Mouse (Mus musculus) layer of hippocampus, adult 8-10 months (tissue): Measurements from ENCODE around the gene Gm10447. TPM values are rescaled to one million over a fixed set of nuclear protein-coding genes. Genes with fewer than 3 reads are reported as not detected.
A peak's percentile ranks its signal among the peaks of the same experiment; 100 is the strongest.

Experiments used
- DNase-seq, 2 experiments: peaks; one replicate each; pipeline ENCODE4 v3.0.0; 2022; ENCODE audit warnings: low spot score in 2 of 2
- total RNA-seq, 4 experiments: library from RNA; stranded (reverse); gene quantifications; 2 replicates each; pipeline ENCODE4 v1.2.4; 2022

Gene Gm10447
- total RNA-seq, 4 experiments from 2014 or later, result 0.12 to 0.33 (median 0.17) TPM

DNA sequence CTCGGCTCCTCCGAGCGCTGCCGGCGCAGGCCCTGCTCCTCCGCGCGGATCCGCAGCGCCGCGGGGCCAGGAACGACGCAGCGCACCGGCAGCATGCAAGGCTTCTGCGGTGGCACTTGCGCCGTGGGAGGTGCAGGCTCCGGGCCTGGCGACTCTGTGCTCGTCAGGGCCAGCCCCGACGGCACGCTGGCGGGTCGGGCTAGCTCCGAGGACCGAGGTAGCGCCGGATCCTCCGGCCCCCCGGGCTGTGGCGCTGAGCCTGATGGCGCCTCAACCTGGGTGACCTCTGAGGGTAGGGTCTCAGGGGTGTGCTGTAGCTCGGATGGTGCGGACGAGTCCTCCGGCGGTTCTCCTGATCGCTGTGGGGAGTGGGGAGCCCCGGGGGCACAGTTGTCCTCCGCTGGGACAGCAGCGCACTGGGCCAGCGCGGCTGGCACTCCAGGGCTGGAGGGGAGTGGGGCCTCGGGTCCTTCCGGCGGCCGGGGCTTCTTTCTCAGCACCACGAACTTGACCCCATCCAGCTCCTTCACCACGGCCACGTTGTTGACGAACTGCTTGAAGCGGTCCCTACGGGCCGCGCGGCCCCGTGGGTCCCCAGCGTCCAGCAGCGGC lies 22.4 kb upstream of the Gm10447 start:
- no peak for DNase-seq

GRCm38 (mm10) chr11:53478383-53479170 lies 21.7 kb upstream of the Gm10447 start:
- no peak for DNase-seq

GRCm38 (mm10) chr11:53477833-53478232 lies 20.9 kb upstream of the Gm10447 start:
- no peak for DNase-seq

GRCm38 (mm10) chr11:53475620-53476019 lies 18.7 kb upstream of the Gm10447 start:
- DNase-seq, result no peak

DNA sequence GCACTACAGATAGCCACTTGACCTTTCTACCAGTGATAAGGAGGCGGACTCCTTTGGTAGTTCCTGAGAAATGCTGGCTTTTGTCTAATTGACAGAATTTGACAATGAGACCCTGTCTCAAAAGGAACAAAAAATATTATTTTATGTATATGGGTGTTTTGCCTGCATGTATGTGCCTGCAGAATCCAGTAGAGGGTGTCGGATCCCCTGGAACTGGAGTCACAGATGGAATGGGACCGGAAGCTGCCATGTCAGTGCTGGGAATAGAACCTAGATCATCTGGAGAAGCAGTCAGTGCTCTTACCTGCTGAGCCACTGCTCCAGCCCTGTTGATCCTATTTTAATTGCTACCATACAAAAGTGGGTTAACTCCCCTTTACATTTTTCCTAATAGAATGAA lies 15.8 kb upstream of the Gm10447 start:
- DNase-seq, result no peak

DNA sequence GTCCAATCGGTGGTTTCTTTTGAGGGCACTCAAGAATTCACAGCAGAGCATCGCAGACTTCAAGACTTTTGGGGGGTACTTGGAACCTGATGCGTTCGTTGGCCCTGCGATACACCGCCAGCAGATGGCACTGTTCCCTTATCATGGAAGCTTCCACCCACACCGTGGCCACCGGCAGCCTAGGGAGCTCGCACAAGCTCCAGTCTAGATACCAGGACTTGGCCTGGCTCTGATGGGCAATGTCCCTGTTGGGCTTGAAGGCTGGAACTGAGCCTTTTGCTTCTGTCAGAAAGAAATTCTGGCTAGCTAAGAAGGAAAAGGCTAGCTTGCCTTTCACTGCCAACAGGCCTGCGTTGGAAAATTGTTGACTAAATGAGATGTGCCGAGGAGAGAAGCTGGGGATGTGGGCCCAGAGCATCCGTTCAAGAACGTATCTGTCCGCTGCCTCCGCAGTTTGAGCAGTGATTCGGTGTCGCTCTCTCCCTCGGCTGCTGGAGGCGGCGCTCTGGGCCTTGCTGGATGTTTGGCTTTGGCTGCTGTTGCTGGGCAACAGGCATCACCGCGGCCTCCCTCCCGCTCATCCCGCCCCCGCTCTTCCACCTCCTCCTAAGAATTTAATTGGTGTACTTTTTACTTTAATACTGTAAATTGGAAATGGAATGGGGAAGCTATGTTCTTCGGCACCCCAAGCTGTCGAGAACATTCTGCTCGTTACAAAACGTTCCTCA lies 13.2 kb upstream of the Gm10447 start, which contains the start of gene Gm9837:
Gene Gm9837, minus strand, starts transcription at position 512 of the 728 bp plus-strand sequence.
- DNase-seq, result peak; percentile 90 to 96

DNA sequence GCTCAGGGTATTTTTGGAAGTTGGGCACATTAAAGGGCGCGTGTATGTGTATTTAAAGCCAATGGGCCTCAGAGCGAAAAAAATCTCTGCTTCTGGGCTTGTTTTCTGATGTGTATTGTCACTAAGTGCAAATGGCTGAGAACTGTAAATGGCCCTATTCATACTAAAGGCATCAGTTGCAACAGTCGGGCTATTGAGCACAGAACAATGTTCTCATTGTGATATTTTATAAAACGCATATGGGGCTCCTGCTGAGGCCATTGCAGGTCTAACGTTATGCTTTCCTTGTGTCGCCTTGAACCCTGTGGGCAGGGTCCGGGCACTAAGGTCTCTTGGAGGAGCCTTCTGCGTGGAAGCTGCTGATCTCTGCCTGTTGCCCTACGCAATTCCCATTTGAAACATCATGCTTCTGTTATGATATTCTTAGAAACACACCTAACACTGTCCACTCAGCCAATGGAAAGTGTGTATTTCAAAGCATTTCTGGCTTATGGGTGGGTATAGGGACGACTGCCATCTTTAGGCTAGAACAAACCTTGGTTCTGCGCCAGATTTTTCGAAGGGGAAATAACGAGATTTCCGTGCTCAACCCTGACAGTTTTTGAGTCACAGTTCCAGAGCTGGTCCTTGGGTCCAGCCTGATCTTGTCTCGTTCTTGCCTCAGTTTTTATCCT lies 12.5 kb upstream of the Gm10447 start:
- no peak for DNase-seq

DNA sequence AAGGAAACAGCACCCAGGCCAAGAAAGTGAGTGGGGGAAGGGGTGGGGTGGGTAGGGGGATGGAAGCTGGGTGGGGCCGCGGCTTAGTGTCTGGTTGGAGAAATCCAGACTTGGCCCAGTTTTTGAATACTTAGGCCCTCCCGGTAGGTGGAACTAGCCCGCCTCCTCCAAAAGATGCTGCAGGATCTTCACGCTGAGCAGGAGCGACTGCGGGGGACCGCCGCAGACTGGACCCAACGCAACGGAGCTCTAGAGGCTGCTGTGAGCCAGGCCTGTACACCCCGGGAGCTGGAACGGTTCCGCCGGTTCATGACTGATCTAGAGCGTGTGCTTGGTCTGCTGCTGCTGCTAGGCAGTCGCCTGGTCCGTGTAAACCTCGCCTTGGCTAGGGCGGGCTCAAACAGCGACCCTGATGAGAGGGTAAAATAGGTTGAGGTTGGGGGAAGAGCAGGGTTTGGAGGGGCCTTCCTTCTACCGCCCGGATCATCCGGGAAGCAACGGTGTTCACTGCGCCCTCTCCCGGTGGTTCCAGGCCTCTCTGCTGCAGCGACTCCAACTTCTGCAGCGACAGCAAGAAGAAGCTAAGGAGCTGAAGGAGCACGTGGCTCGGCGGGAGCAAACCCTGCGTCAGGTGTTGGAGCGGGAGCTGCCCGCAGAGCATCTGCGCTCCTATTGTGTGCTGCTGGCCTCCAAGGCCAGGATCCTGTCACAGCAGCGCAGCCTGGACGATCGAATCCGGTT lies 9.5 kb upstream of the Gm10447 start:
- peak; percentile 77 to 82 for DNase-seq

- DNase-seq, result no peak
Measured at GRCm38 (mm10) chr11:53463551-53464424, 6.9 kb upstream of the Gm10447 start.

DNA sequence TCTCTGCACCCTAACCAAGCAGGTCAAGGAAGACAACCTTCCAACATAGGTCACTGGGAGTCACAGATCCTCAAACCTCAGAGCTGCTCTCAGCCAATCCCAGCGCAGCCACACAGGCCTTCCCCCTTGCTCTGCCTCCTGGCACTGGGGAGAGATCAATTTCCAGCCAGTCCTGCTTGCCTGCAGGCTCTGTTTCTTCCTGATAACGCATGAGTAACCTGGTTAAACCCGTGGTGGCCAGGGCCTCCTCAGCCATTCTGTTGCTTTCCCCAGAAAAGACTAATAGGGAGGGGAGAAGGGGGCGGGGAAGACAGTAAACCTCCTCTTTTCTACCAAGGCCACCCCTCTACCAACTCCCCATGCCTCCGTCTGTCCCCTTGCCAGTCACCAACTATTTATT lies 4.8 kb upstream of the Gm10447 start:
- DNase-seq, result no peak

DNA sequence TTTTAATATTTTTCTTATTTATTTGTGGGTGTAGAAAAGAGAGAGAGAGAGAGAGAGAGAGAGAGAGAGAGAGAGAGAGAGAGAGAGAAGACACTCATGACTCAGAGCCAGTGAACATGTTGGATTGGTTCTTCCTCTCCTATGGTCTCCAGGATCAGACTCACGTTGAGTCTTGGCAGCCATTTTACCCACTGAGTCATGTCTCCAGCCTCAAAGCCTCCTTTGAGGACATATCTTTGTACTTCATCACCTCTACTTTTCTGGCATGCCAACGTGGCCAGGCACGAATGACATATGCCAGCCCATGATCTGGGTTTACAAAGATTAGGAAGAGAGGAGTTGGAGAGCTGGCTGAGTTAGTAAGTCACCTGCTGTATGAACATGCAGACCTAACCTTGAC lies 3.3 kb upstream of the Gm10447 start:
- DNase-seq, result no peak

DNA sequence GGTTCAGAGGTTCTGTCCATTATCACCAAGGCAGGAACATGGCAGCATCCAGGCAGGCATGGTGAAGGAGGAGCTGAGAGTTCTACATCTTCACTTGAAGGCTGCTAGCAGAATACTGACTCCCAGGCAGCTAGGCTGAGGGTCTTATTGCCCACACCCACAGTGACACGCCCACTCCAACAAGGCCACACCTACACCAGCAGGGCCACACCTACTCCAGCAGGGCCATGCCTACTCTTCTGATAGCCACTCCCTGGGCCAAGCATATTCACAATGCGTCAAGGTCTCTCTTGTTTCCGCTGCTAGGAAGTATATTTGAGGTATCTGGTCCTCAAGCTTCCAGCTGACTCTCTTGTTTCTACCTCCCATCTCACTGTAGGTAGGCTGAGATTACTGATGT lies 2.1 kb upstream of the Gm10447 start:
- no peak for DNase-seq

GRCm38 (mm10) chr11:53457372-53457954 lies 553 bp upstream of the Gm10447 start:
- DNase-seq, result no peak

- no peak for DNase-seq
Measured at GRCm38 (mm10) chr11:53453031-53453430, 3.9 kb downstream of the Gm10447 start.

DNA sequence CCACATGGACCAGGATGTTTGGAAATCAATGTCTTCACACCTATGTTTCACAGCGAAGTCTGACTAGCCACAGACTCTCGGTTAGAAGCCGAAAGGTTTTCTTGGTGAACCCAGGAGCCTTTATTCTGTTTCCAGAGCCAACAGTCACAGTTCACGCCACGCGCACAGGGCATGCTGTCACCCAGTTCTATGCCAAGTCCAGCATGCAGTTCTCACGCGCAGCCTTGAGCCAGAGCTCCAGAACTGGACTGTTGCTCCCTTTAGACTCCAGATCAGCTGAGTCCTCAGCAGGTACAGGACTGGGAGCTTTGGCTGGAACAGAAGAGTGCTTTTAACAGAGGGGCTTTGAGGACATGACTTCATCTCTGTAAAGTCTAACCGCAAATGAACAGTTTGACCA lies 4.5 kb downstream of the Gm10447 start:
- no peak for DNase-seq

DNA sequence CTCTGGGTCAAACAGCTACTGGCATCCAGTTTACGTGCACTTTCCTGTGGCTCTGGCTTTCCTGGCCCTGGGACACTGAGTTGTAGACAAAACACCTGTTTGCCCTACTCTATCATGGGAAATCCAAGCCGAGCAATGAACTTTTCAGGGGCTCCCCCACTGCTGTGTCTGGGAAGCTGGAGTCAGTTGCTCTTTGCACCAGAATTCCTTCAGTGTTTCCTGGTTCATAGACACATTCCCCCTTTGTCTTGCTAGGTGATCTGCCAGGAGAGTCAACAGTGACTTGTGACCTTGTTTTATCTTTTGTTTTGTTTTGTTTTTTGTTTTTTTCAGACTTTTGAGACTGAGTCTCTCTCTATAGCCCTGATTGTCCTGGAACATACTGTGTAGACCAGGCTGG lies 5.5 kb downstream of the Gm10447 start:
- DNase-seq, result no peak

- no peak for DNase-seq
Measured at GRCm38 (mm10) chr11:53450070-53450705, 6.7 kb downstream of the Gm10447 start.

- DNase-seq, result no peak
Measured at GRCm38 (mm10) chr11:53448529-53448928, 8.4 kb downstream of the Gm10447 start.

DNA sequence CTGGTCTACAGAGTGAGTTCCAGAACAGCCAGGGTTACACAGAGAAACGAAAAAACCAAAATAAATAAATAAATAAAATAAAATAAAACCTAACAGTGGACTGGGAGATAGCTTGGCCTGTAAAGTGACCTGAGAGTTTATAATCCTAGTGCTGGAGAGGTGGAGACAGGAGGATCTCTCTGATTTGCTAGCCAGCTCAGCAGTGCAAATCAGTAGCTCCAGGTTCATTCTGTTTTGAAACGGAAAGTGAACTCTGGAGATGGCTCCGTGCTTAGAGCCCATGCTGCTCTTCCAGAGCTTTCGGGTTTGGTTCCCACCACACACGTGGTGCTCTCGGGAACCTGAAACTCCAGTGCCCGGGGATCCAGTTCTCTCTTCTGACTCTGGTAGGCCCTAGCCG lies 8.9 kb downstream of the Gm10447 start:
- no peak for DNase-seq
